In genomic region chr6:145998314-145999007, GRCm38 (mm10) we compare ENCODE assay signal across 8 mouse cellular contexts.
DNase-seq lines count a peak whose midpoint lies in the region; ATAC-seq and TF ChIP-seq lines count a peak whose summit lies in the region.

No protein-coding gene starts in this region.

- ATAC-seq in hindbrain, embryonic 11.5 days (ENCODE audit: low FRiP score): no peak
- ATAC-seq in megakaryocyte-erythroid progenitor cell, adult 5-6 weeks (replicated peaks; ENCODE audit: low FRiP score, low TSS enrichment, poor library complexity, severe bottlenecking): 0 out of 2 replicates have a peak, but pooled peaks have one; percentile 25
- peak; percentile 39; the same call in 1 of the 2 replicates for ATAC-seq in stomach, embryonic 15.5 days (ENCODE audit: insufficient read depth, low FRiP score, low read depth)

- DNase-seq in ES-E14 (ENCODE audit: low read depth, low spot score): peak; percentile 17
- peak; percentile 63 to 67 for DNase-seq in cerebellum, adult 18-20 months
- peak; percentile 76 to 82 for DNase-seq in frontal cortex, postnatal 36 days (ENCODE audit: low spot score in 2 of 2)
- peak; percentile 26 for DNase-seq in hindbrain, embryonic 11.5 days (ENCODE audit: low spot score)
- DNase-seq in left cerebral cortex, adult 11 months (ENCODE audit: low spot score): peak; percentile 62
- no peak for DNase-seq in thymus, adult 2 months

- no peaks in the 10 kb centered on the region for H3K9me3 ChIP-seq in ES-E14 (ENCODE audit: control insufficient read depth, insufficient read depth, low read depth, low read length)
- H3K9me3 ChIP-seq in hindbrain, embryonic 11.5 days (ENCODE audit: control insufficient read depth, low read length): no peaks in the 10 kb centered on the region
- H3K9me3 ChIP-seq in stomach, embryonic 15.5 days: no peaks in the 10 kb centered on the region

- H3K4me2 ChIP-seq in hindbrain, embryonic 11.5 days (replicated peaks; ENCODE audit: low read depth, low read length): no peak overlapping the region
- H3K4me2 ChIP-seq in stomach, embryonic 15.5 days: no peak overlapping the region

- H3K36me3 ChIP-seq in ES-E14 (ENCODE audit: control insufficient read depth, insufficient read depth, low read length, poor library complexity, severe bottlenecking): no peaks in the 10 kb centered on the region
- no peaks in the 10 kb centered on the region for H3K36me3 ChIP-seq in hindbrain, embryonic 11.5 days (ENCODE audit: control insufficient read depth, insufficient read depth, low read length)
- H3K36me3 ChIP-seq in stomach, embryonic 15.5 days: no peaks in the 10 kb centered on the region
- no peaks in the 10 kb centered on the region for H3K36me3 ChIP-seq in thymus, adult 2 months (ENCODE audit: control insufficient read depth, insufficient read depth, low read length)

- no peak overlapping the region for H3K4me3 ChIP-seq in ES-E14 (ENCODE audit: insufficient read depth in 1 of 2, low read depth in 1 of 2, low read length in 2 of 2, poor library complexity in 1 of 2, severe bottlenecking in 1 of 2)
- H3K4me3 ChIP-seq in hindbrain, embryonic 11.5 days (ENCODE audit: low read depth, low read length): no peak overlapping the region
- no peak overlapping the region for H3K4me3 ChIP-seq in stomach, embryonic 15.5 days (replicated peaks)
- no peak overlapping the region for H3K4me3 ChIP-seq in thymus, adult 2 months (ENCODE audit: control insufficient read depth, insufficient read depth, low read length)

- 44% methylated on average over 13 of the region's 13 CpGs for WGBS in hindbrain, embryonic 11.5 days
- 30% methylated on average over 13 of the region's 13 CpGs for WGBS in stomach, embryonic 15.5 days
- 63% methylated on average over 13 of the region's 13 CpGs for WGBS in thymus, adult 2 months

- H3K27ac ChIP-seq in ES-E14 (ENCODE audit: insufficient read depth, low read depth, low read length, poor library complexity, severe bottlenecking): no peak overlapping the region
- H3K27ac ChIP-seq in hindbrain, embryonic 11.5 days (ENCODE audit: low read depth, low read length): no peak overlapping the region
- peak overlapping the region; percentile 38 for H3K27ac ChIP-seq in stomach, embryonic 15.5 days
- no peak overlapping the region for H3K27ac ChIP-seq in thymus, adult 2 months (ENCODE audit: control insufficient read depth, insufficient read depth, low read length)

- TF ChIP-seq POLR2A in thymus, adult 2 months (IDR thresholded peaks at IDR 0.05; ENCODE audit: control insufficient read depth, extremely low read depth, insufficient read depth, low read length, poor library complexity): no peak

- TF ChIP-seq CTCF in thymus, adult 2 months (IDR thresholded peaks at IDR 0.05; ENCODE audit: borderline replicate concordance, control insufficient read depth, extremely low read depth, insufficient read depth, low read length, poor library complexity): no peak

- H3K9ac ChIP-seq in ES-E14 (ENCODE audit: insufficient read depth, low read depth, low read length, poor library complexity, severe bottlenecking): no peak overlapping the region
- no peak overlapping the region for H3K9ac ChIP-seq in hindbrain, embryonic 11.5 days (ENCODE audit: low read depth, low read length)
- H3K9ac ChIP-seq in stomach, embryonic 15.5 days: no peak overlapping the region

- no peaks in the 10 kb centered on the region for H3K27me3 ChIP-seq in hindbrain, embryonic 11.5 days (ENCODE audit: control insufficient read depth, insufficient read depth, low read length)
- no peaks in the 10 kb centered on the region for H3K27me3 ChIP-seq in stomach, embryonic 15.5 days (replicated peaks)
- no peaks in the 10 kb centered on the region for H3K27me3 ChIP-seq in thymus, adult 2 months (ENCODE audit: control insufficient read depth, insufficient read depth, low read length)

- H3K4me1 ChIP-seq in ES-E14 (ENCODE audit: control insufficient read depth in 2 of 2, insufficient read depth in 2 of 2, low read length in 2 of 2, poor library complexity in 1 of 2): no peaks in the 10 kb centered on the region
- H3K4me1 ChIP-seq in hindbrain, embryonic 11.5 days (replicated peaks; ENCODE audit: control insufficient read depth, insufficient read depth, low read length): no peaks in the 10 kb centered on the region
- H3K4me1 ChIP-seq in stomach, embryonic 15.5 days: peaks cover 6% of the 10 kb centered on the region; the same call in 1 of the 2 replicates
- peaks cover 8% of the 10 kb centered on the region for H3K4me1 ChIP-seq in thymus, adult 2 months (replicated peaks; ENCODE audit: control insufficient read depth, insufficient read depth, low read length)

- in situ Hi-C loops in ES-E14 (cut with MboI; ENCODE audit: low sequenced_read_pairs in 2 of 2, unreplicated experiment in 2 of 2): no loop called here

TF ChIP-seq in ES-E14, 5 proteins besides CTCF, POLR2A, EP300 and RAD21:
- TF ChIP-seq ZNF384 (IDR thresholded peaks at IDR 0.05; ENCODE audit: low read depth, low read length) (no peak), CHD2 (IDR thresholded peaks at IDR 0.05; ENCODE audit: low read depth, low read length) (no peak), ZC3H11A (IDR thresholded peaks at IDR 0.05; ENCODE audit: borderline replicate concordance, low read depth, low read length) (no peak), HCFC1 (IDR thresholded peaks at IDR 0.05; ENCODE audit: borderline replicate concordance, insufficient read depth, low read length) (no peak), MAFK (IDR thresholded peaks at IDR 0.05; ENCODE audit: insufficient read depth, low read depth, low read length) (no peak)
TF ChIP-seq in ES-E14: peak in this region for 0.
